Comparison of ENCODE assay signal across 15 mouse cellular contexts in genomic region chr11:82203706-82204105, GRCm38 (mm10).
A peak's percentile ranks its signal among the peaks of the same experiment; 100 is the strongest.
DNase-seq lines count a peak whose midpoint lies in the region; ATAC-seq lines count a peak whose summit lies in the region.
"Had no signal": no experiment of that assay in that cellular context is flagged by ENCODE, and none has a peak within 500 bp of the region (broad histone marks: within the 10 kb centered on the region; RNA-seq: fewer than 3 reads in every experiment).

No protein-coding gene starts in this region.

- ATAC-seq in CD4-positive, CD25-positive, alpha-beta regulatory T cell, adult 4 months: peak; percentile 70
- ATAC-seq in hematopoietic stem cell, adult 5-6 weeks (replicated peaks in 1 of 2; ENCODE audit: insufficient read depth in 1 of 2, low FRiP score in 2 of 2, low TSS enrichment in 1 of 2, low read depth in 1 of 2, poor library complexity in 2 of 2, severe bottlenecking in 2 of 2): 0 out of 4 replicates have a peak, but pooled peaks have one; percentile 36 to 56
- no peak for ATAC-seq in megakaryocyte-erythroid progenitor cell, adult 5-6 weeks (replicated peaks; ENCODE audit: low FRiP score, low TSS enrichment, poor library complexity, severe bottlenecking)
- ATAC-seq: forebrain, embryonic 13.5 days; forebrain, postnatal 0 days had no signal

- intact Hi-C loops in heart, postnatal 14 days (cut with DNase I): no loop called here

- peak; percentile 68 for DNase-seq in 416B (ENCODE audit: low read depth)
- DNase-seq in heart, postnatal 14 days: no peak
- DNase-seq in retina, embryonic 14.5 days (ENCODE audit: low spot score): no peak
- DNase-seq: adrenal gland, postnatal 10 days; B cell, adult 2 months; cerebellum, adult 11 months; cerebellum, adult 8-10 months; cerebellum, postnatal 25 days; forebrain, postnatal 0 days; gastrocnemius, postnatal 14 days; heart, adult 2 months had no signal
